Mouse (Mus musculus) erythroblast, embryonic 14.5 days (primary cell): ENCODE results near the gene Pkp2.
"Not testable (repeated sequence)": the region's sequence is repeated elsewhere in the genome, so short reads cannot be mapped to it uniquely, and the experiment has no call there.

Experiments
- GATA1 ChIP-seq: IDR thresholded peaks from 2 replicates; pipeline ENCODE4 v1.6.1; 2012; ENCODE audit warnings: low read length, inconsistent platforms, mixed read lengths
- TAL1 ChIP-seq: IDR thresholded peaks from 3 replicates; pipeline ENCODE4 v1.6.1; 2012; ENCODE audit warnings: low read length, inconsistent platforms, mixed read lengths

- TF ChIP-seq TAL1, GATA1: not testable (repeated sequence)
These were observed 23.6 kb downstream of the Pkp2 start for GRCm38 (mm10) chr16:16236681-16237080.
